Mouse (Mus musculus): ENCODE measurements around the gene Gm5800. TPM values are rescaled to one million over a fixed set of nuclear protein-coding genes. Genes with fewer than 3 reads are reported as not detected.
"Not testable (repeated sequence)": the region's sequence is repeated elsewhere in the genome, so short reads cannot be mapped to it uniquely, and the experiment has no call there.

Gm5800 gene
- polyA plus RNA-seq (2014; fragmentation: Nextera tagmentation; extraction: Ambion mirVana), result not detected in 2 replicates

GRCm38 (mm10) chr14:51717083-51717482 is at the start of gene Gm5800:
TSS of gene Gm5800 (minus strand) at chr14:51717183.
- no peak within 1 kb of the TSS for H3K4me2 ChIP-seq (replicated peaks; ENCODE audit: low read depth, low read length)
- H3K4me3 ChIP-seq (ENCODE audit: low read length), result no peak within 1 kb of the TSS
- no peaks in the 10 kb centered on the region for H3K27me3 ChIP-seq (ENCODE audit: control insufficient read depth, insufficient read depth, low read length)
- H3K9ac ChIP-seq (ENCODE audit: low read depth, low read length), result no peak within 1 kb of the TSS
- H3K4me1 ChIP-seq (ENCODE audit: control insufficient read depth, insufficient read depth, low read length), result no peaks in the 10 kb centered on the region
- H3K27ac ChIP-seq (ENCODE audit: low read depth, low read length), result no peak within 1 kb of the TSS
- H3K9me3 ChIP-seq (ENCODE audit: control insufficient read depth, low read length), result no peaks in the 10 kb centered on the region
- no peak for ATAC-seq (ENCODE audit: low FRiP score, low TSS enrichment)
- WGBS, result 68% methylated on average over 1 of the region's 1 CpGs
- H3K36me3 ChIP-seq (ENCODE audit: control insufficient read depth, insufficient read depth, low read length), result no peaks in the 10 kb centered on the region

GRCm38 (mm10) chr14:51755944-51756343 is 39.0 kb upstream of the Gm5800 start:
- 80% methylated on average over 2 of the region's 2 CpGs for WGBS
- Histone ChIP-seq H3K36me3 (ENCODE audit: control insufficient read depth, insufficient read depth, low read length) (no peaks in the 10 kb centered on the region), H3K27ac (ENCODE audit: low read depth, low read length) (no peak overlapping the region), H3K4me1 (ENCODE audit: control insufficient read depth, insufficient read depth, low read length) (no peaks in the 10 kb centered on the region), H3K27me3 (ENCODE audit: control insufficient read depth, insufficient read depth, low read length) (no peaks in the 10 kb centered on the region), H3K4me2 (replicated peaks; ENCODE audit: low read depth, low read length) (no peak overlapping the region), H3K4me3 (ENCODE audit: low read length) (no peak overlapping the region), H3K9me3 (ENCODE audit: control insufficient read depth, low read length) (no peaks in the 10 kb centered on the region), H3K9ac (ENCODE audit: low read depth, low read length) (no peak overlapping the region)
- ATAC-seq (ENCODE audit: low FRiP score, low TSS enrichment), result no peak

- H3K9me3 ChIP-seq (ENCODE audit: control insufficient read depth, low read length), result no peaks in the 10 kb centered on the region
- ATAC-seq (ENCODE audit: low FRiP score, low TSS enrichment), result peak; percentile 81
- under 1% methylated on average over 42 of the region's 42 CpGs for WGBS
- H3K4me2 ChIP-seq (replicated peaks; ENCODE audit: low read depth, low read length), result peak overlapping the region; percentile 68
- H3K4me1 ChIP-seq (ENCODE audit: control insufficient read depth, insufficient read depth, low read length), result peaks cover 8% of the 10 kb centered on the region
- peaks cover 33% of the 10 kb centered on the region for H3K27me3 ChIP-seq (ENCODE audit: control insufficient read depth, insufficient read depth, low read length)
- peak overlapping the region; percentile 32 for H3K9ac ChIP-seq (ENCODE audit: low read depth, low read length)
- H3K36me3 ChIP-seq (ENCODE audit: control insufficient read depth, insufficient read depth, low read length), result no peaks in the 10 kb centered on the region
- H3K27ac ChIP-seq (ENCODE audit: low read depth, low read length), result no peak overlapping the region
- H3K4me3 ChIP-seq (ENCODE audit: low read length), result peak overlapping the region; percentile 37
Observed at GRCm38 (mm10) chr14:51740347-51741170, 23.6 kb upstream of the Gm5800 start.

- ATAC-seq (ENCODE audit: low FRiP score, low TSS enrichment), result peak; percentile 65
- Histone ChIP-seq H3K27me3 (ENCODE audit: control insufficient read depth, insufficient read depth, low read length) (peaks cover 33% of the 10 kb centered on the region), H3K27ac (ENCODE audit: low read depth, low read length) (no peak overlapping the region), H3K9ac (ENCODE audit: low read depth, low read length) (no peak overlapping the region), H3K4me2 (replicated peaks; ENCODE audit: low read depth, low read length) (peak overlapping the region; percentile 40), H3K9me3 (ENCODE audit: control insufficient read depth, low read length) (no peaks in the 10 kb centered on the region), H3K4me1 (ENCODE audit: control insufficient read depth, insufficient read depth, low read length) (peaks cover 8% of the 10 kb centered on the region), H3K36me3 (ENCODE audit: control insufficient read depth, insufficient read depth, low read length) (no peaks in the 10 kb centered on the region), H3K4me3 (ENCODE audit: low read length) (peak overlapping the region; percentile 37)
- 3% methylated on average over 24 of the region's 24 CpGs for WGBS
Observed at GRCm38 (mm10) chr14:51739150-51739993, 22.4 kb upstream of the Gm5800 start.

GRCm38 (mm10) chr14:51738411-51739149 is 21.6 kb upstream of the Gm5800 start:
- Histone ChIP-seq H3K9me3 (ENCODE audit: control insufficient read depth, low read length) (no peaks in the 10 kb centered on the region), H3K36me3 (ENCODE audit: control insufficient read depth, insufficient read depth, low read length) (no peaks in the 10 kb centered on the region), H3K4me1 (ENCODE audit: control insufficient read depth, insufficient read depth, low read length) (peaks cover 8% of the 10 kb centered on the region), H3K27ac (ENCODE audit: low read depth, low read length) (no peak overlapping the region), H3K4me3 (ENCODE audit: low read length) (peak overlapping the region; percentile 37), H3K9ac (ENCODE audit: low read depth, low read length) (no peak overlapping the region), H3K4me2 (replicated peaks; ENCODE audit: low read depth, low read length) (peak overlapping the region; percentile 40), H3K27me3 (ENCODE audit: control insufficient read depth, insufficient read depth, low read length) (peaks cover 33% of the 10 kb centered on the region)
- ATAC-seq (ENCODE audit: low FRiP score, low TSS enrichment), result peak; percentile 33; the same call in 1 of the 2 replicates
- 4% methylated on average over 29 of the region's 29 CpGs for WGBS

GRCm38 (mm10) chr14:51737967-51738366 is 21.0 kb upstream of the Gm5800 start:
- H3K9ac ChIP-seq (ENCODE audit: low read depth, low read length), result no peak overlapping the region
- H3K4me2 ChIP-seq (replicated peaks; ENCODE audit: low read depth, low read length), result no peak overlapping the region
- H3K36me3 ChIP-seq (ENCODE audit: control insufficient read depth, insufficient read depth, low read length), result no peaks in the 10 kb centered on the region
- H3K27ac ChIP-seq (ENCODE audit: low read depth, low read length), result no peak overlapping the region
- H3K27me3 ChIP-seq (ENCODE audit: control insufficient read depth, insufficient read depth, low read length), result peaks cover 33% of the 10 kb centered on the region
- WGBS, result 22% methylated on average over 12 of the region's 12 CpGs
- H3K9me3 ChIP-seq (ENCODE audit: control insufficient read depth, low read length), result no peaks in the 10 kb centered on the region
- peak; percentile 52 for ATAC-seq (ENCODE audit: low FRiP score, low TSS enrichment)
- H3K4me1 ChIP-seq (ENCODE audit: control insufficient read depth, insufficient read depth, low read length), result peaks cover 8% of the 10 kb centered on the region
- no peak overlapping the region for H3K4me3 ChIP-seq (ENCODE audit: low read length)

GRCm38 (mm10) chr14:51695368-51695767 is 21.6 kb downstream of the Gm5800 start, which contains the start of gene Gm17079:
TSS of gene Gm17079 (minus strand) at chr14:51695468.
- not testable (repeated sequence) for H3K4me3 ChIP-seq (ENCODE audit: low read length); H3K4me2 ChIP-seq (replicated peaks; ENCODE audit: low read depth, low read length); H3K9me3 ChIP-seq (ENCODE audit: control insufficient read depth, low read length); H3K4me1 ChIP-seq (ENCODE audit: control insufficient read depth, insufficient read depth, low read length); H3K36me3 ChIP-seq (ENCODE audit: control insufficient read depth, insufficient read depth, low read length); ATAC-seq (ENCODE audit: low FRiP score, low TSS enrichment); H3K27ac ChIP-seq (ENCODE audit: low read depth, low read length); H3K9ac ChIP-seq (ENCODE audit: low read depth, low read length); H3K27me3 ChIP-seq (ENCODE audit: control insufficient read depth, insufficient read depth, low read length)
- WGBS, result 85% methylated on average over 1 of the region's 2 CpGs

GRCm38 (mm10) chr14:51677269-51677668 is 39.7 kb downstream of the Gm5800 start:
- no peak overlapping the region for H3K4me2 ChIP-seq (replicated peaks; ENCODE audit: low read depth, low read length)
- 90% methylated on average over 5 of the region's 5 CpGs for WGBS
- H3K9me3 ChIP-seq (ENCODE audit: control insufficient read depth, low read length), result no peaks in the 10 kb centered on the region
- no peak overlapping the region for H3K4me3 ChIP-seq (ENCODE audit: low read length)
- no peak overlapping the region for H3K27ac ChIP-seq (ENCODE audit: low read depth, low read length)
- no peaks in the 10 kb centered on the region for H3K36me3 ChIP-seq (ENCODE audit: control insufficient read depth, insufficient read depth, low read length)
- H3K4me1 ChIP-seq (ENCODE audit: control insufficient read depth, insufficient read depth, low read length), result no peaks in the 10 kb centered on the region
- H3K9ac ChIP-seq (ENCODE audit: low read depth, low read length), result no peak overlapping the region
- H3K27me3 ChIP-seq (ENCODE audit: control insufficient read depth, insufficient read depth, low read length), result no peaks in the 10 kb centered on the region
- no peak for ATAC-seq (ENCODE audit: low FRiP score, low TSS enrichment)

All from kidney, embryonic 14.5 days (tissue).